Mouse (Mus musculus): ENCODE measurements around the gene Ppp1r12c. TPM values are rescaled to one million over a fixed set of nuclear protein-coding genes. Genes with fewer than 3 reads are reported as not detected.

The Ppp1r12c gene
- polyA plus RNA-seq, 1 experiment from 2014 or later, result 33.6 TPM

GRCm38 (mm10) chr7:4449211-4449610, 52.3 kb downstream of the Ppp1r12c start:
- Histone ChIP-seq H3K4me1 (replicated peaks; ENCODE audit: control insufficient read depth, insufficient read depth, low read length) (no peaks in the 10 kb centered on the region), H3K36me3 (ENCODE audit: control insufficient read depth, insufficient read depth) (no peaks in the 10 kb centered on the region), H3K4me3 (ENCODE audit: low read depth, low read length) (no peak overlapping the region), H3K9me3 (ENCODE audit: control insufficient read depth) (no peaks in the 10 kb centered on the region), H3K9ac (ENCODE audit: low read depth, low read length) (no peak overlapping the region), H3K27me3 (replicated peaks; ENCODE audit: control insufficient read depth, insufficient read depth, low read length) (no peaks in the 10 kb centered on the region), H3K4me2 (replicated peaks; ENCODE audit: low read depth) (no peak overlapping the region), H3K27ac (ENCODE audit: low read depth, low read length) (no peak overlapping the region)
- WGBS, result 10% methylated on average over 2 of the region's 2 CpGs
- TF ChIP-seq CTCF (IDR thresholded peaks at IDR 0.05; ENCODE audit: low read depth), result no peak
- no peak for ATAC-seq

- Histone ChIP-seq H3K36me3 (ENCODE audit: control insufficient read depth, insufficient read depth) (0 out of 2 replicates have a peak, but pooled peaks cover 2% of the 10 kb centered on the region), H3K4me1 (replicated peaks; ENCODE audit: control insufficient read depth, insufficient read depth, low read length) (no peaks in the 10 kb centered on the region), H3K27me3 (replicated peaks; ENCODE audit: control insufficient read depth, insufficient read depth, low read length) (no peaks in the 10 kb centered on the region), H3K9ac (ENCODE audit: low read depth, low read length) (no peak overlapping the region), H3K4me2 (replicated peaks; ENCODE audit: low read depth) (no peak overlapping the region), H3K27ac (ENCODE audit: low read depth, low read length) (no peak overlapping the region), H3K4me3 (ENCODE audit: low read depth, low read length) (no peak overlapping the region), H3K9me3 (ENCODE audit: control insufficient read depth) (no peaks in the 10 kb centered on the region)
- TF ChIP-seq CTCF (IDR thresholded peaks at IDR 0.05; ENCODE audit: low read depth), result no peak
- 83% methylated on average over 3 of the region's 3 CpGs for WGBS
- no peak for ATAC-seq
Observed at GRCm38 (mm10) chr7:4448439-4448838, 53.0 kb downstream of the Ppp1r12c start.

- Histone ChIP-seq H3K9ac (ENCODE audit: low read depth, low read length) (no peak overlapping the region), H3K9me3 (ENCODE audit: control insufficient read depth) (no peaks in the 10 kb centered on the region), H3K4me1 (replicated peaks; ENCODE audit: control insufficient read depth, insufficient read depth, low read length) (no peaks in the 10 kb centered on the region), H3K27ac (ENCODE audit: low read depth, low read length) (no peak overlapping the region), H3K27me3 (replicated peaks; ENCODE audit: control insufficient read depth, insufficient read depth, low read length) (no peaks in the 10 kb centered on the region), H3K4me3 (ENCODE audit: low read depth, low read length) (no peak overlapping the region), H3K36me3 (ENCODE audit: control insufficient read depth, insufficient read depth) (peaks cover 15% of the 10 kb centered on the region), H3K4me2 (replicated peaks; ENCODE audit: low read depth) (no peak overlapping the region)
- 0% methylated on average over 1 of the region's 1 CpGs for WGBS
- ATAC-seq, result no peak
- peak; percentile 41 for TF ChIP-seq CTCF (IDR thresholded peaks at IDR 0.05; ENCODE audit: low read depth)
Observed at GRCm38 (mm10) chr7:4447138-4447537, 54.3 kb downstream of the Ppp1r12c start.

GRCm38 (mm10) chr7:4445216-4445791, 56.2 kb downstream of the Ppp1r12c start, which contains the start of gene Rdh13:
Gene Rdh13 (minus strand): TSS chr7:4445649.
- H3K36me3 ChIP-seq (ENCODE audit: control insufficient read depth, insufficient read depth), result peaks cover 30% of the 10 kb centered on the region
- peak within 1 kb of the TSS; percentile 51 for H3K9ac ChIP-seq (ENCODE audit: low read depth, low read length)
- H3K4me2 ChIP-seq (replicated peaks; ENCODE audit: low read depth), result peak within 1 kb of the TSS; percentile 74
- 0 out of 2 replicates have a peak within 1 kb of the TSS, but pooled peaks have one; percentile 41 for H3K27ac ChIP-seq (ENCODE audit: low read depth, low read length)
- WGBS, result under 1% methylated on average over 35 of the region's 35 CpGs
- no peaks in the 10 kb centered on the region for H3K27me3 ChIP-seq (replicated peaks; ENCODE audit: control insufficient read depth, insufficient read depth, low read length)
- peak; percentile 96 for ATAC-seq
- peak within 1 kb of the TSS; percentile 60 for H3K4me3 ChIP-seq (ENCODE audit: low read depth, low read length)
- peak; percentile 38 for TF ChIP-seq CTCF (IDR thresholded peaks at IDR 0.05; ENCODE audit: low read depth)
- no peaks in the 10 kb centered on the region for H3K9me3 ChIP-seq (ENCODE audit: control insufficient read depth)
- H3K4me1 ChIP-seq (replicated peaks; ENCODE audit: control insufficient read depth, insufficient read depth, low read length), result no peaks in the 10 kb centered on the region

GRCm38 (mm10) chr7:4440549-4440948, 60.9 kb downstream of the Ppp1r12c start:
- WGBS, result 90% methylated on average over 10 of the region's 10 CpGs
- H3K27me3 ChIP-seq (replicated peaks; ENCODE audit: control insufficient read depth, insufficient read depth, low read length), result no peaks in the 10 kb centered on the region
- no peak overlapping the region for H3K4me3 ChIP-seq (ENCODE audit: low read depth, low read length)
- H3K4me2 ChIP-seq (replicated peaks; ENCODE audit: low read depth), result no peak overlapping the region
- ATAC-seq, result no peak
- TF ChIP-seq CTCF (IDR thresholded peaks at IDR 0.05; ENCODE audit: low read depth), result no peak
- H3K9ac ChIP-seq (ENCODE audit: low read depth, low read length), result no peak overlapping the region
- H3K4me1 ChIP-seq (replicated peaks; ENCODE audit: control insufficient read depth, insufficient read depth, low read length), result no peaks in the 10 kb centered on the region
- no peaks in the 10 kb centered on the region for H3K9me3 ChIP-seq (ENCODE audit: control insufficient read depth)
- H3K27ac ChIP-seq (ENCODE audit: low read depth, low read length), result no peak overlapping the region
- H3K36me3 ChIP-seq (ENCODE audit: control insufficient read depth, insufficient read depth), result peaks cover 51% of the 10 kb centered on the region

GRCm38 (mm10) chr7:4437721-4438120, 63.8 kb downstream of the Ppp1r12c start:
- H3K9me3 ChIP-seq (ENCODE audit: control insufficient read depth), result no peaks in the 10 kb centered on the region
- H3K4me3 ChIP-seq (ENCODE audit: low read depth, low read length), result no peak overlapping the region
- no peak for TF ChIP-seq CTCF (IDR thresholded peaks at IDR 0.05; ENCODE audit: low read depth)
- H3K4me2 ChIP-seq (replicated peaks; ENCODE audit: low read depth), result no peak overlapping the region
- ATAC-seq, result no peak
- H3K4me1 ChIP-seq (replicated peaks; ENCODE audit: control insufficient read depth, insufficient read depth, low read length), result no peaks in the 10 kb centered on the region
- peaks cover 66% of the 10 kb centered on the region for H3K36me3 ChIP-seq (ENCODE audit: control insufficient read depth, insufficient read depth)
- WGBS, result 84% methylated on average over 2 of the region's 2 CpGs
- H3K9ac ChIP-seq (ENCODE audit: low read depth, low read length), result no peak overlapping the region
- H3K27ac ChIP-seq (ENCODE audit: low read depth, low read length), result no peak overlapping the region
- H3K27me3 ChIP-seq (replicated peaks; ENCODE audit: control insufficient read depth, insufficient read depth, low read length), result no peaks in the 10 kb centered on the region
